ENCODE assay signal across 7 mouse cellular contexts in the genomic region with DNA sequence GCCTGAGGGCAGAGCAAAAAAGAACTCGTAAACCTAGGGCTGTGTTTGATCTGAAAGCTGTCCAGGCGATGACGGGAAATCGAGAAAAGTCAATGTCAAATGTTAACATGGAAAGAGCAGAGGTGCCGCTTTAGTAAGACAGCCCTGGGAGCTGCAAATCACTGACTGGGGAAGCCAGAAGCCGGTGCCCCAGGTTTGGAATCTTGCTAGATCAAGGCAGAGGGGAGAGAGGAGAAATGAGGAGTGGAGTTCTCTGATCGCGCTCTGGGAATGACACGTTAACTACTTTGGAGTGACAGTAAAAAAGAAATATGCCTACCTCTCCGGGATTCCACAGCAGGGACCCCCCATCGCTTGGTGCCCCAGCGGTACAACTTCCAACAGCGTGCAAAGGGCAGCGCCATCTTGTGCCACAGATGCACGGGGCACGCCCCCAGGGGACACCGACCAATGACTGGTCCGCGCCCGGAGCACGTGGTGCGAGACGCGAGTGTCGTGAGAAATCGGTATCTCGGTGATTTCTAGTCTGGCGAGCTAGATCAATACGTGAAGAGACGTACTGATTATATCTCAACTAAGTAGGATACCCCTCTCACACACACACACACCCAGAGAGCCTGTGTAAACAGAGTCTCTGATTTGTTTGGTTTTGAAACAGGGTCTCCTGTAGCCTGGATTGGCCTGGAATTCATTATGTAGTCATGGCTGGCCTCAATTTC. TPM values are rescaled to one million over a fixed set of nuclear protein-coding genes. Genes with fewer than 3 reads are reported as not detected.
DNase-seq lines count a peak whose midpoint lies in the region; ATAC-seq and TF ChIP-seq lines count a peak whose summit lies in the region.

A gene (minus strand): TSS at position 418 of the 719 bp plus-strand sequence.

- no peak within 1 kb of the TSS for H3K27ac ChIP-seq in intestine, embryonic 16.5 days (ENCODE audit: low read length)
- H3K27ac ChIP-seq in midbrain, embryonic 11.5 days (ENCODE audit: low read depth, low read length) = no peak within 1 kb of the TSS
- no peak within 1 kb of the TSS; the same call in 1 of the 2 replicates for H3K27ac ChIP-seq in small intestine, adult 2 months (ENCODE audit: insufficient read depth, low read depth, low read length)

- H3K4me3 ChIP-seq in intestine, embryonic 16.5 days (ENCODE audit: low read length) = peak within 1 kb of the TSS; percentile 58
- peak within 1 kb of the TSS; percentile 65 for H3K4me3 ChIP-seq in midbrain, embryonic 11.5 days (ENCODE audit: low read depth, low read length)
- peak within 1 kb of the TSS; percentile 73 for H3K4me3 ChIP-seq in small intestine, adult 2 months (ENCODE audit: low read depth, low read length)

- TF ChIP-seq CTCF in small intestine, adult 2 months (IDR thresholded peaks at IDR 0.05; ENCODE audit: extremely low read depth, insufficient read length, insufficient replicate concordance, low read depth, low read length) = peak; percentile 33; the same call in 1 of the 2 replicates

- peak; percentile 95 for ATAC-seq in intestine, embryonic 16.5 days
- ATAC-seq in midbrain, embryonic 11.5 days (ENCODE audit: low FRiP score) = peak; percentile 97

- intact Hi-C loops in left cerebral cortex, postnatal 36 days (cut with DNase I) = loop anchor here (2.0 to 10.0 kb wide), 2 partner anchors 73 to 243 kb away; a partner anchor contains a TSS

- WGBS in intestine, embryonic 16.5 days = under 1% methylated on average over 30 of the region's 30 CpGs
- under 1% methylated on average over 30 of the region's 30 CpGs for WGBS in midbrain, embryonic 11.5 days
- WGBS in small intestine, adult 2 months = under 1% methylated on average over 30 of the region's 30 CpGs

- no peaks in the 10 kb centered on the region; the same call in 1 of the 2 replicates for H3K36me3 ChIP-seq in intestine, embryonic 16.5 days (ENCODE audit: control insufficient read depth, insufficient read depth, low read length)
- no peaks in the 10 kb centered on the region; the same call in 1 of the 2 replicates for H3K36me3 ChIP-seq in midbrain, embryonic 11.5 days (ENCODE audit: control insufficient read depth, insufficient read depth, low read length)
- peaks cover 2% of the 10 kb centered on the region; the same call in 1 of the 2 replicates for H3K36me3 ChIP-seq in small intestine, adult 2 months (ENCODE audit: control insufficient read depth, insufficient read depth, low read length)

- DNase-seq in adrenal gland, adult 2 months = peak; percentile 93
- DNase-seq in embryo, embryonic 11.5 days (ENCODE audit: low read depth, low spot score) = peak; percentile 87
- DNase-seq in gastrocnemius, postnatal 4 days (ENCODE audit: low spot score in 2 of 2) = peak; percentile 92 to 95
- DNase-seq in left cerebral cortex, postnatal 36 days (ENCODE audit: low spot score in 2 of 2) = peak; percentile 87 to 89
- DNase-seq in midbrain, embryonic 11.5 days (ENCODE audit: low spot score, missing footprints) = peak; percentile 97

- no peaks in the 10 kb centered on the region for H3K9me3 ChIP-seq in intestine, embryonic 16.5 days (ENCODE audit: control insufficient read depth, low read length)
- H3K9me3 ChIP-seq in midbrain, embryonic 11.5 days (ENCODE audit: control insufficient read depth, low read length) = no peaks in the 10 kb centered on the region

- H3K4me2 ChIP-seq in intestine, embryonic 16.5 days (ENCODE audit: low read depth, low read length) = peak within 1 kb of the TSS; percentile 89
- H3K4me2 ChIP-seq in midbrain, embryonic 11.5 days = peak within 1 kb of the TSS; percentile 88

- TF ChIP-seq POLR2A in small intestine, adult 2 months (IDR thresholded peaks at IDR 0.05; ENCODE audit: low read depth, low read length) = peak; percentile 57

- H3K4me1 ChIP-seq in intestine, embryonic 16.5 days (ENCODE audit: control insufficient read depth, insufficient read depth, low read length) = peaks cover 11% of the 10 kb centered on the region; the same call in 1 of the 2 replicates
- peaks cover 5% of the 10 kb centered on the region; the same call in 1 of the 2 replicates for H3K4me1 ChIP-seq in midbrain, embryonic 11.5 days (ENCODE audit: control insufficient read depth, insufficient read depth, low read length)
- peaks cover 3% of the 10 kb centered on the region; the same call in 1 of the 2 replicates for H3K4me1 ChIP-seq in small intestine, adult 2 months (ENCODE audit: control insufficient read depth, insufficient read depth, insufficient read length, low read length)

- no peaks in the 10 kb centered on the region for H3K27me3 ChIP-seq in intestine, embryonic 16.5 days (replicated peaks; ENCODE audit: control insufficient read depth, insufficient read depth, low read length)
- H3K27me3 ChIP-seq in midbrain, embryonic 11.5 days (ENCODE audit: control insufficient read depth, insufficient read depth, low read length) = 0 out of 2 replicates have a peak, but pooled peaks cover 3% of the 10 kb centered on the region
- no peaks in the 10 kb centered on the region for H3K27me3 ChIP-seq in small intestine, adult 2 months (ENCODE audit: control insufficient read depth, insufficient read depth, low read length)

- H3K9ac ChIP-seq in intestine, embryonic 16.5 days (ENCODE audit: low read depth, low read length) = peak within 1 kb of the TSS; percentile 70
- H3K9ac ChIP-seq in midbrain, embryonic 11.5 days (ENCODE audit: low read length) = peak within 1 kb of the TSS; percentile 75

RNA-seq across cellular contexts. Expression of the gene that starts here (rescaled TPM):
- total RNA-seq in adrenal gland, adult 2 months (2021) = 10 to 100 TPM; 14.3 to 17.0 TPM
- 5.8 and 7.4 TPM in 2 replicates for polyA plus RNA-seq in adrenal gland, adult 2 months (2012; rRNA removed)
- total RNA-seq in gastrocnemius, postnatal 4 days (2021) = 10 to 100 TPM; 33.2 to 34.9 TPM
- polyA plus RNA-seq in intestine, embryonic 16.5 days (2015; fragmentation: Nextera tagmentation; extraction: Ambion mirVana) = 36.1 and 40.1 TPM in 2 replicates
- 10 to 100 TPM in 1 of 2 experiments, 1 to 10 TPM in 1; 9.2 to 10.2 TPM for total RNA-seq in left cerebral cortex, postnatal 36 days (2021)
- 25.7 and 27.5 TPM in 2 replicates for polyA plus RNA-seq in midbrain, embryonic 11.5 days (2014; fragmentation: Nextera tagmentation; extraction: Ambion mirVana)
- 9.4 and 10.5 TPM in 2 replicates for polyA plus RNA-seq in small intestine, adult 2 months (2012; rRNA removed)
